Mouse (Mus musculus) heart, postnatal 0 days (tissue): ENCODE data around the gene Mpped1. TPM values are rescaled to one million over a fixed set of nuclear protein-coding genes. Genes with fewer than 3 reads are reported as not detected.

ENCODE experiments used
- ATAC-seq: fragments of 200-750 bp; cut with Nextera tagmentation; 2 replicates; pipeline ENCODE4 v1.8.0; 2017; ENCODE audit warnings: low read depth, moderate number of reproducible peaks, moderate library complexity; ENCODE audit not compliant: insufficient read depth
- DNase-seq: peaks from one replicate; pipeline ENCODE4 v3.0.0-alpha.2; 2016; ENCODE audit warnings: low spot score
- H3K27ac ChIP-seq: fragments of 300-500 bp; sonication (generic); 2 replicates; pipeline ENCODE4 v1.5.1; 2014; ENCODE audit warnings: low read depth, mild to moderate bottlenecking
- H3K27me3 ChIP-seq: fragments of 300-500 bp; sonication (generic); 2 replicates; pipeline ENCODE4 v1.6.1; 2014; ENCODE audit warnings: low read length, mixed read lengths; ENCODE audit not compliant: control insufficient read depth, insufficient read depth
- H3K36me3 ChIP-seq: fragments of 300-500 bp; sonication (generic); replicated peaks from 2 replicates; pipeline ENCODE4 v1.6.1; 2014; ENCODE audit warnings: low read length, mixed read lengths; ENCODE audit not compliant: control insufficient read depth, insufficient read depth
- H3K4me1 ChIP-seq: fragments of 300-500 bp; sonication (generic); 2 replicates; pipeline ENCODE4 v1.6.1; 2014; ENCODE audit warnings: antibody characterized with exemption; ENCODE audit not compliant: control insufficient read depth, insufficient read depth
- H3K4me2 ChIP-seq: fragments of 300-500 bp; sonication (generic); 2 replicates; pipeline ENCODE4 v1.6.1; 2014; ENCODE audit warnings: low read depth, mild to moderate bottlenecking, low read length, moderate library complexity
- H3K4me3 ChIP-seq: fragments of 300-500 bp; sonication (generic); 2 replicates; pipeline ENCODE4 v1.5.1; 2014; ENCODE audit warnings: low read depth, low read length
- H3K9ac ChIP-seq: fragments of 300-500 bp; sonication (generic); replicated peaks from 2 replicates; pipeline ENCODE4 v1.6.1; 2014; ENCODE audit warnings: low read depth, low read length, mixed read lengths
- H3K9me3 ChIP-seq: fragments of 300-500 bp; sonication (generic); replicated peaks from 2 replicates; pipeline ENCODE4 v1.6.1; 2016; ENCODE audit warnings: low read length; ENCODE audit not compliant: control insufficient read depth
- CTCF ChIP-seq: IDR thresholded peaks from 2 replicates; pipeline ENCODE4 v1.5.1; 2016; ENCODE audit warnings: antibody characterized with exemption, control low read depth, low read depth
- EP300 ChIP-seq: IDR thresholded peaks from 2 replicates; pipeline ENCODE4 v1.6.1; 2016; ENCODE audit warnings: antibody characterized with exemption, low read depth
- WGBS: fragments of 180-500 bp; shearing (Covaris S2); extraction: QIAGEN DNeasy Blood & Tissue Kit; methylation state at CpG from one replicate; pipeline ENCODE4 v1.1.7; 2014; 5-methylcytosine and 5-hydroxymethylcytosine counted together
- polyA plus RNA-seq: library from polyadenylated mRNA; unstranded; fragments of >200 nt; fragmentation: Nextera tagmentation; extraction: Ambion mirVana; gene quantifications from 2 replicates; pipeline ENCODE4 v1.2.1, GENCODE M21; 2015
- total RNA-seq: library from RNA; depleted of rRNA; stranded (reverse); fragments of >200 nt; gene quantifications from 2 replicates; pipeline ENCODE4 v1.2.3, GENCODE M21; 2014; ENCODE audit warnings: low replicate concordance

Mpped1 gene
- total and polyA plus RNA-seq, 2 experiments from 2014 or later = not detected

GRCm38 (mm10) chr15:83796924-83797323, 17.7 kb downstream of the Mpped1 start:
- no peak for ATAC-seq
- 55% methylated on average over 7 of the region's 7 CpGs for WGBS
- no peaks in the 10 kb centered on the region for H3K4me1 ChIP-seq

DNA sequence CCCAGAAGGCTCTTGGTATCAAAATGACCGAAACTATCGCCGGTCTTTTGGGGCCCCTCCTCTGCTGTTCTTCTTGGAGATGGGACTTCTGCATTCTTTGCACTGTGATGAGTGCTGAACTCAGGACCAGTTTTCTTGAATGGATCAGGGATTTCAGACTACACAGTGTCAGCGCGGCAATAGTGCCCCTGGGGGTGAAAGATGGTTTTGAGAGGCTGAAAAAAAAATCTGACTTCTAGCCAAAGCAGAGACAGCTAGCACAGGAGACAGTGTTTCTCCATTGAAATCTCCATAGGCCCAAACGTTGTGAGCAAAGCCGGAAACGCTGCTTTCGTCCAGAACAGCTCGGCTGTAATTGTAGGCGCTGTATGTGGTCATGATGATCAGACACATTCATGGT, 19.7 kb downstream of the Mpped1 start:
- WGBS = 80% methylated on average over 11 of the region's 11 CpGs
- DNase-seq (no peak), ATAC-seq (no peak)
- H3K36me3 ChIP-seq = no peaks in the 10 kb centered on the region
- peaks cover 30% of the 10 kb centered on the region for H3K27me3 ChIP-seq
- no peak overlapping the region for H3K4me3 ChIP-seq
- no peak overlapping the region for H3K4me2 ChIP-seq
- H3K9me3 ChIP-seq = no peaks in the 10 kb centered on the region
- H3K9ac ChIP-seq = no peak overlapping the region
- no peak overlapping the region for H3K27ac ChIP-seq
- TF ChIP-seq CTCF = no peak
- no peak for TF ChIP-seq EP300
- H3K4me1 ChIP-seq = no peaks in the 10 kb centered on the region

More at GRCm38 (mm10) chr15:83796924-83797323, 17.7 kb downstream of the Mpped1 start:
- H3K36me3 ChIP-seq = no peaks in the 10 kb centered on the region
- no peak overlapping the region for H3K4me3 ChIP-seq
- H3K9me3 ChIP-seq = no peaks in the 10 kb centered on the region
- H3K27me3 ChIP-seq = peaks cover 21% of the 10 kb centered on the region
- H3K9ac ChIP-seq = no peak overlapping the region
- DNase-seq = no peak
- H3K27ac ChIP-seq = no peak overlapping the region
- TF ChIP-seq EP300 = no peak
- TF ChIP-seq CTCF = no peak
- no peak overlapping the region for H3K4me2 ChIP-seq

- H3K36me3 ChIP-seq = no peaks in the 10 kb centered on the region
- TF ChIP-seq CTCF (no peak), EP300 (no peak)
- 62% methylated on average over 5 of the region's 5 CpGs for WGBS
- no peak overlapping the region for H3K27ac ChIP-seq
- DNase-seq (no peak), ATAC-seq (no peak)
- H3K4me1 ChIP-seq = no peaks in the 10 kb centered on the region
- H3K9me3 ChIP-seq = no peaks in the 10 kb centered on the region
- H3K4me3 ChIP-seq = no peak overlapping the region
- peaks cover 33% of the 10 kb centered on the region for H3K27me3 ChIP-seq
- no peak overlapping the region for H3K4me2 ChIP-seq
- H3K9ac ChIP-seq = no peak overlapping the region
Observed at GRCm38 (mm10) chr15:83801011-83801410, 21.7 kb downstream of the Mpped1 start.

- ATAC-seq (no peak), DNase-seq (no peak)
- no peak overlapping the region for H3K4me2 ChIP-seq
- no peak overlapping the region for H3K4me3 ChIP-seq
- H3K27ac ChIP-seq = no peak overlapping the region
- no peaks in the 10 kb centered on the region for H3K9me3 ChIP-seq
- no peak overlapping the region for H3K9ac ChIP-seq
- TF ChIP-seq EP300 = no peak
- no peak for TF ChIP-seq CTCF
- WGBS = 37% methylated on average over 6 of the region's 6 CpGs
- H3K4me1 ChIP-seq = no peaks in the 10 kb centered on the region
- no peaks in the 10 kb centered on the region for H3K27me3 ChIP-seq
- no peaks in the 10 kb centered on the region for H3K36me3 ChIP-seq
Observed at GRCm38 (mm10) chr15:83814106-83814505, 34.8 kb downstream of the Mpped1 start.

DNA sequence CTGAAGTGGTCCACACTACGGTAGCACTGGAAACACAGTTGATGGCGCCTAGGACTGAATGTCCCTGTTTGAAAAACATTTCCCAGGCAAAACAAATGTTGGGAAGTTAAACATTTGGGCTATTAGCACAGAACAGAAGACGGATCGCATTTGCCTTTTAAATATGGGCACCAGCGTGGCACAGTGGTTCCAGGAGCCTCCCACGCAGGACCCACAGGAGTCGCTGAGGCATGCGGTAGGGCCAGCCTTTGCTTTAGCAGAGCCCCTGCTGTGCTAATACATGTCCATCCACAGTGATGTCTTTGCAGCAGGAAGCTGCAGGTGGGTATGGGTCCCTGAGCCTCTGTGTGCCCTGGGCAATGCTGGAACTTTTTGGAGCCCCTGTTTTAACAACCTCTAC, 48.7 kb downstream of the Mpped1 start:
- no peaks in the 10 kb centered on the region for H3K36me3 ChIP-seq
- H3K4me1 ChIP-seq = no peaks in the 10 kb centered on the region
- ATAC-seq (no peak), DNase-seq (no peak)
- H3K9ac ChIP-seq = no peak overlapping the region
- H3K27me3 ChIP-seq = no peaks in the 10 kb centered on the region
- no peaks in the 10 kb centered on the region for H3K9me3 ChIP-seq
- H3K4me2 ChIP-seq = no peak overlapping the region
- WGBS = 78% methylated on average over 8 of the region's 8 CpGs
- TF ChIP-seq EP300 (no peak), CTCF (no peak)
- H3K27ac ChIP-seq = no peak overlapping the region
- no peak overlapping the region for H3K4me3 ChIP-seq

DNA sequence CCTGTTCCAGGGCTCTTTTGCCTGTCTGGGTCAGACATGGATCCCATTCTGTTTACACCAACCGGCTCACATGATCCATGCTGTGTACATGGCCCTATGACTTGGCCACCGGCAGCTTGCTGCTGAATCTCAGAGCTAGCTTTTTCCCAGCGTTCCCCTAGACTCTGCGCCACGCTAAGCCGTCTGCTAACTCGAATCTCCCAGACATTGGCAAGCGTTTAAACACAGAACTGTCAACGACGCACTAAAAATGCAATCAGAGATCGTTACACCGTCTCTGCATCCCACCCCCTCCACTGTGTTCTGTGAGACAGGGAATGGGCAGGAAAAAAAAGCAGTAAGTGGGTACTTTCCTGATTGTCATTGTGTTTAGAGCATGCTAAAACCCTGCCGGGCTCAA, 50.0 kb downstream of the Mpped1 start:
- H3K4me1 ChIP-seq = no peaks in the 10 kb centered on the region
- 76% methylated on average over 13 of the region's 13 CpGs for WGBS
- H3K4me2 ChIP-seq = no peak overlapping the region
- no peak overlapping the region for H3K9ac ChIP-seq
- TF ChIP-seq EP300 (no peak), CTCF (no peak)
- no peak overlapping the region for H3K4me3 ChIP-seq
- H3K27ac ChIP-seq = no peak overlapping the region
- H3K9me3 ChIP-seq = no peaks in the 10 kb centered on the region
- no peaks in the 10 kb centered on the region for H3K27me3 ChIP-seq
- DNase-seq (no peak), ATAC-seq (no peak)
- H3K36me3 ChIP-seq = no peaks in the 10 kb centered on the region
